Mouse (Mus musculus) stomach, postnatal 0 days (tissue): ENCODE results near the gene Cers5.

ENCODE experiments used
- CTCF ChIP-seq: IDR thresholded peaks from 2 replicates; pipeline ENCODE4 v1.5.1; 2016; ENCODE audit warnings: antibody characterized with exemption, low read depth, mild to moderate bottlenecking, moderate library complexity
- EP300 ChIP-seq: optimal IDR thresholded peaks from 2 replicates; pipeline ENCODE3; 2016; ENCODE audit warnings: antibody characterized with exemption

GRCm38 (mm10) chr15:99718461-99719021 is 54.1 kb downstream of the Cers5 start:
- TF ChIP-seq CTCF = no peak
- no peak for TF ChIP-seq EP300
